Mouse (Mus musculus): Measurements from ENCODE around the gene Dap. TPM values are rescaled to one million over a fixed set of nuclear protein-coding genes. Genes with fewer than 3 reads are reported as not detected.

Dap gene
- polyA plus RNA-seq, 1 experiment = not detected

- no peak for TF ChIP-seq CTCF (IDR thresholded peaks at IDR 0.05; ENCODE audit: insufficient read depth, low read depth, low read length)
- TF ChIP-seq POLR2A (IDR thresholded peaks at IDR 0.05; ENCODE audit: insufficient read depth, low read depth, low read length) = no peak
- no peak overlapping the region for H3K4me3 ChIP-seq (ENCODE audit: insufficient read depth, low read depth, low read length)
- 86% methylated on average over 4 of the region's 4 CpGs for WGBS
Measured at GRCm38 (mm10) chr15:31253963-31254362, 29.8 kb downstream of the Dap start.

GRCm38 (mm10) chr15:31254939-31255535 lies 30.9 kb downstream of the Dap start:
- H3K27ac ChIP-seq (ENCODE audit: insufficient read depth, low read depth, low read length) = no peak overlapping the region
- 87% methylated on average over 9 of the region's 9 CpGs for WGBS
- no peaks in the 10 kb centered on the region for H3K4me1 ChIP-seq (ENCODE audit: control insufficient read depth, insufficient read depth, low read length)
- no peak overlapping the region for H3K4me3 ChIP-seq (ENCODE audit: insufficient read depth, low read depth, low read length)
- no peak for TF ChIP-seq CTCF (IDR thresholded peaks at IDR 0.05; ENCODE audit: insufficient read depth, low read depth, low read length)
- TF ChIP-seq POLR2A (IDR thresholded peaks at IDR 0.05; ENCODE audit: insufficient read depth, low read depth, low read length) = no peak

More at GRCm38 (mm10) chr15:31253963-31254362, 29.8 kb downstream of the Dap start:
- Histone ChIP-seq H3K27ac (ENCODE audit: insufficient read depth, low read depth, low read length) (no peak overlapping the region), H3K4me1 (ENCODE audit: control insufficient read depth, insufficient read depth, low read length) (no peaks in the 10 kb centered on the region)

- no peak overlapping the region for H3K4me3 ChIP-seq (ENCODE audit: insufficient read depth, low read depth, low read length)
- no peak overlapping the region for H3K27ac ChIP-seq (ENCODE audit: insufficient read depth, low read depth, low read length)
- H3K4me1 ChIP-seq (ENCODE audit: control insufficient read depth, insufficient read depth, low read length) = no peaks in the 10 kb centered on the region
- no peak for TF ChIP-seq CTCF (IDR thresholded peaks at IDR 0.05; ENCODE audit: insufficient read depth, low read depth, low read length)
- TF ChIP-seq POLR2A (IDR thresholded peaks at IDR 0.05; ENCODE audit: insufficient read depth, low read depth, low read length) = no peak
- 90% methylated on average over 6 of the region's 6 CpGs for WGBS
Measured at GRCm38 (mm10) chr15:31255762-31256161, 31.6 kb downstream of the Dap start.

GRCm38 (mm10) chr15:31257329-31257728 lies 33.2 kb downstream of the Dap start:
- 94% methylated on average over 1 of the region's 1 CpGs for WGBS
- Histone ChIP-seq H3K4me3 (ENCODE audit: insufficient read depth, low read depth, low read length) (no peak overlapping the region), H3K27ac (ENCODE audit: insufficient read depth, low read depth, low read length) (no peak overlapping the region), H3K4me1 (ENCODE audit: control insufficient read depth, insufficient read depth, low read length) (no peaks in the 10 kb centered on the region)
- TF ChIP-seq POLR2A (IDR thresholded peaks at IDR 0.05; ENCODE audit: insufficient read depth, low read depth, low read length) = no peak
- TF ChIP-seq CTCF (IDR thresholded peaks at IDR 0.05; ENCODE audit: insufficient read depth, low read depth, low read length) = no peak

DNA sequence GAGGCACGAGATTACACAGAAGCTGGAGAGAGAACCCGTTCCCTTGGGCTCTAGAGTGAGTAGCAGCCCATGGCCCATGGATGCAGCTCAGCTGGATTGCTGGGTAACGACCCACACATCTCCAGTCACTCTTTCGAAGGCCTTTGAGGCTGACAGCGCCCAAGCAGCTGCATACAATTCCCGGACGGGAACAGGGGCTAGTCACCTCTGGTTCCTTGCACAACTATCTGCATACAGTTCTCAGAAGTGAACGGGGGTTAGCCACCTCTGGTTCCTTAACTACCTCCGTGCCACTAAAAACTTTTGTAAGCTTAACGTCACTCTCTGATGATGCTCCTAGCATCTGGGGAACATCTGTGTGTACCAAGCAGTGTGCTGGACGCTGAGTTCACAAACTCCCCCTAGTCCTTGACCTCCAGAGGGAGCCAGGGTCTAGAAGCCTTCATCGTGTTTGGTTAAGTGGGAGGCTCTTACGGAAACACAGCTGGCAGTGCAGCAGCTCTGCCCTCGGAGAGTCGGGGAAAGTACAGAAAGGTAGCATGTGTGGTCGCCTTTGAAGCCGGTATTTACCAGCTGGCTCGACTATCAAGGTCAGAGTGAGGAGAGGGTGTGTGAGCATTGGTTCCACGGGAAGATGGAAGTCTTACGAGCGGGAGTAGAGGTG lies 34.0 kb downstream of the Dap start:
- no peak overlapping the region for H3K27ac ChIP-seq (ENCODE audit: insufficient read depth, low read depth, low read length)
- no peaks in the 10 kb centered on the region for H3K4me1 ChIP-seq (ENCODE audit: control insufficient read depth, insufficient read depth, low read length)
- H3K4me3 ChIP-seq (ENCODE audit: insufficient read depth, low read depth, low read length) = no peak overlapping the region
- no peak for TF ChIP-seq CTCF (IDR thresholded peaks at IDR 0.05; ENCODE audit: insufficient read depth, low read depth, low read length)
- no peak for TF ChIP-seq POLR2A (IDR thresholded peaks at IDR 0.05; ENCODE audit: insufficient read depth, low read depth, low read length)
- WGBS = 83% methylated on average over 21 of the region's 21 CpGs

GRCm38 (mm10) chr15:31258693-31259439 lies 34.8 kb downstream of the Dap start:
- 90% methylated on average over 18 of the region's 18 CpGs for WGBS
- H3K27ac ChIP-seq (ENCODE audit: insufficient read depth, low read depth, low read length) = no peak overlapping the region
- no peak for TF ChIP-seq CTCF (IDR thresholded peaks at IDR 0.05; ENCODE audit: insufficient read depth, low read depth, low read length)
- no peak for TF ChIP-seq POLR2A (IDR thresholded peaks at IDR 0.05; ENCODE audit: insufficient read depth, low read depth, low read length)
- no peaks in the 10 kb centered on the region for H3K4me1 ChIP-seq (ENCODE audit: control insufficient read depth, insufficient read depth, low read length)
- no peak overlapping the region for H3K4me3 ChIP-seq (ENCODE audit: insufficient read depth, low read depth, low read length)

DNA sequence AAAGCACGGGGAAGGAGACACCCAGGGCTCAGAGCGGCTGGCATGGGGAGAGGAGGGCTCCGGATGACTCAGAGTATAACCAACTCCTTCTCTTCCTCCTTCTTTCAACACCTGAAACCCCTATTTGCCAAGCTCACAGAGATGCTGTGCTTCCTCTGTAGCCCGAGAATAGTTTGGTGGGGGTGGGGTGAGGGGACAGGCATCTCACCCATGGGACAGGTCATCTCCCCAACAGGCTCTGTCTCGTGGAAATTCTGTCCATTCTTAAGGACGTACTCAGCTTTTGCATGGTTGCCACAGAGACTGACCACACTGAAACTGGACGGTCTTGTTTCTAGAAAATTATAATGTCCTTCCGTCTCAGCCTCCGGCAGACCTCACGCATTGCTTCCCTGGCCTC lies 37.0 kb downstream of the Dap start:
- H3K4me1 ChIP-seq (ENCODE audit: control insufficient read depth, insufficient read depth, low read length) = no peaks in the 10 kb centered on the region
- no peak overlapping the region for H3K4me3 ChIP-seq (ENCODE audit: insufficient read depth, low read depth, low read length)
- no peak overlapping the region for H3K27ac ChIP-seq (ENCODE audit: insufficient read depth, low read depth, low read length)
- 94% methylated on average over 10 of the region's 10 CpGs for WGBS
- TF ChIP-seq CTCF (IDR thresholded peaks at IDR 0.05; ENCODE audit: insufficient read depth, low read depth, low read length) (no peak), POLR2A (IDR thresholded peaks at IDR 0.05; ENCODE audit: insufficient read depth, low read depth, low read length) (no peak)

GRCm38 (mm10) chr15:31262361-31262760 lies 38.2 kb downstream of the Dap start:
- no peaks in the 10 kb centered on the region for H3K4me1 ChIP-seq (ENCODE audit: control insufficient read depth, insufficient read depth, low read length)
- H3K27ac ChIP-seq (ENCODE audit: insufficient read depth, low read depth, low read length) = no peak overlapping the region
- no peak overlapping the region for H3K4me3 ChIP-seq (ENCODE audit: insufficient read depth, low read depth, low read length)
- 75% methylated on average over 9 of the region's 9 CpGs for WGBS
- TF ChIP-seq CTCF (IDR thresholded peaks at IDR 0.05; ENCODE audit: insufficient read depth, low read depth, low read length) = no peak
- TF ChIP-seq POLR2A (IDR thresholded peaks at IDR 0.05; ENCODE audit: insufficient read depth, low read depth, low read length) = no peak

GRCm38 (mm10) chr15:31264827-31265226 lies 40.7 kb downstream of the Dap start:
- no peaks in the 10 kb centered on the region for H3K4me1 ChIP-seq (ENCODE audit: control insufficient read depth, insufficient read depth, low read length)
- H3K4me3 ChIP-seq (ENCODE audit: insufficient read depth, low read depth, low read length) = no peak overlapping the region
- TF ChIP-seq CTCF (IDR thresholded peaks at IDR 0.05; ENCODE audit: insufficient read depth, low read depth, low read length) (peak; percentile 95), POLR2A (IDR thresholded peaks at IDR 0.05; ENCODE audit: insufficient read depth, low read depth, low read length) (no peak)
- H3K27ac ChIP-seq (ENCODE audit: insufficient read depth, low read depth, low read length) = no peak overlapping the region
- 29% methylated on average over 6 of the region's 6 CpGs for WGBS

All from olfactory bulb, adult 2 months (tissue).